Mouse (Mus musculus) layer of hippocampus, postnatal 36 days (tissue): Measurements from ENCODE around the gene Heatr6. TPM values are rescaled to one million over a fixed set of nuclear protein-coding genes. Genes with fewer than 3 reads are reported as not detected.

Source experiments
- DNase-seq, 2 experiments: peaks; one replicate each; pipeline ENCODE4 v3.0.0; 2022
- total RNA-seq, 2 experiments: library from RNA; stranded (reverse); gene quantifications; 2 replicates each; pipeline ENCODE4 v1.2.3; 2021

Heatr6 gene
- total RNA-seq, 2 experiments from 2014 or later: 15.8 to 17.7 TPM

DNA sequence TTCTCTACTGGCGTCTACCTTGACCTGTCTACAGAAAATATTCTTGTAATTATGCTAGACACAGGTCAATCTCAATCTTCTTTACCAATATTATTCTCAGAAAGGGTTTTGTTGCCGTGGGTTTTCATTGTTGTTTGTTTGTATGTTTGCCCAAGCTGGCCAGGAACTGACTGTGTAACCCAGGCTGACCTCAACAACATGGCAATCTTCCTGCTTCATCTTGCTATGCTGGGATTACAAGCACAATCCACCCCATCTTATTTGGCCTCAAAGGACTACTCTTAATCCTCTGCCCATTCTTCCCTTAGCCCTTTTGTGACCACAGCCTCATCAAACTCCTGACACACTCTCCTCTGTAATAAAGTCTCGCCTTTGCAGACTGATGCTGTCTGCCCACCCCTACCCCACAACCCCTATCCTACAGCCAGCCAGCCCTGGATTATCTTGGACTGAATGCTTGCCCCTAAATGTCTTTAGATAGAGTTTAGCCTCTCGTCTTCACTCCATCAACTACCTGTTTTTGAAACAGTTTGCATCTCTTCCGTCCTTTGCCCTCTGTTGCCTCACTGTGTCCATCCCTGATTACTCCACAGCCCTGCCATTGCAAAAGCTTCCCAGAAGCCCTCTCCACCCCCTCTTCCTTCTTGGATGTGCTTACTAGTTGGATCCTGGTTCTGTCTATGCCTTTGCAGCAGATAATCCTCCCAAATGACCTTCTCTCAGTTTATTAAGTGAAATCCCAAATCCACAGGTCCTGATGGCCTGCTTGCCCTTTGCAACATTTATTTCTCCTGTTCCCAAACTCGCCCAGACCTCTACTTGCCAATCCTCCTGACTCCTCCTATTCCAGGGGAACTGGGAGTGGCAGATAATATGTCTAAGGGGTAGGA is 5.9 kb upstream of the Heatr6 start:
- DNase-seq: no peak

GRCm38 (mm10) chr11:83754227-83754626 is 731 bp downstream of the Heatr6 start:
- DNase-seq: no peak

GRCm38 (mm10) chr11:83767306-83767705 is 13.8 kb downstream of the Heatr6 start:
- DNase-seq: no peak

GRCm38 (mm10) chr11:83768976-83769375 is 15.5 kb downstream of the Heatr6 start:
- DNase-seq: no peak

GRCm38 (mm10) chr11:83771014-83771413 is 17.5 kb downstream of the Heatr6 start:
- no peak for DNase-seq

GRCm38 (mm10) chr11:83772341-83772740 is 18.8 kb downstream of the Heatr6 start:
- DNase-seq: no peak

GRCm38 (mm10) chr11:83773691-83774090 is 20.2 kb downstream of the Heatr6 start:
- DNase-seq: no peak

DNA sequence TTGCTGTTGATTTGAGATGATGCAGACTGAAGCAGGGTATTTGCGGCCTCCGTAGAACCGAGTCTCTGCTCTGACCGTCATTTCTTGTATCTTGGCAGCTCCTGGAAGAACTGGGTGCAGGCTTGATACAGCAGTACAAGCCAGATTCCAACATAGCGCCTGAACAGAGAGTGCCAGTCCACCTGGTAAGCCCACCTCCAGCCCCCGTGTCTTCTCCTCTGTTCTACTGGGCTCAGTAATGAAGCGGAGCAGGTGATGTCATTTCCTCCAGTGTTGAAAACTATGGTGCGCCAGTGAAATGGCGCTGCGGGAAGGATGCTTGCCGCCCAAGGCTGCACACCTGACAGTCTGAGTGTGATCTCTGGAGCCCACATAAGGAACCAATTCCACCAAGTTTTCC is 20.8 kb downstream of the Heatr6 start:
- DNase-seq: no peak

DNA sequence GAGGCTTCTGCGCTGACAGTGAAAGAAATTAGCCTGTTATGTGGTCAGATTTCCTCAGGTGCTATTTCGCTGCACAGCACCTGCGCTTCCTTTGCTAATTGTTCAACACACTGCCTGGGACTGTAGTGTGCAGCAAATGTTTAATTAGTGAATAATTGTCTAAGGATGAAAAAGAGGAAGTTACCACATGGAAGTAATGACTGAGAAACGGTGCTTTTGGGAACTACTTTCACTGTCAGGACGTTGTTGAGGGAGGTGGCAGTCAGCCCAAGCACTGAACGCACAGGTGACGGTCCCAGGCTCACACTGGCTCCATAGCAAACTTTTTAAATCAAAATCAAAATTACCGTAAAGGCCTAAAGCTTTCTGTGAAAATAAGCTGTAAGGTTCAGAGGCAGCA is 23.3 kb downstream of the Heatr6 start:
- no peak for DNase-seq

GRCm38 (mm10) chr11:83783931-83784600 is 30.6 kb downstream of the Heatr6 start:
- DNase-seq: no peak

DNA sequence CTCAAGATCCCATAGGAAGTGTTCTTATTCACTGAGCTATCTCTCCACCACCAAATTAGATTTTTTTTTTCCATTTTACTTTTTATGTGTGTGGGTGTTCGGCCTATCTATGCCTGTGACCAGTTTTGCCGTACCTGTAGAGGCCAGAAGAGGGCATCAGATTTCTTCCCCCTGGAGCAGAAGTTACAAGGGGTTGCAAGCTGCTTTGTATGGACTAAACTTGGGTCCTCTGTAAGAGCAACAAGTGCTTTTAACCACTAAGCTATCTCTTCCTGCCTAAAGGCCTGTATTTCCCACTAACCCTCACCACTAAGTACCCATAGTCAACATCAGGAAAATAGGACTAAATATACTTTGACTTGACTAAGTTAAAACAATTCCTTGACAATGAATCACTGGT is 31.2 kb downstream of the Heatr6 start:
- DNase-seq: peak in 1 of 2 experiments; percentile 11

DNA sequence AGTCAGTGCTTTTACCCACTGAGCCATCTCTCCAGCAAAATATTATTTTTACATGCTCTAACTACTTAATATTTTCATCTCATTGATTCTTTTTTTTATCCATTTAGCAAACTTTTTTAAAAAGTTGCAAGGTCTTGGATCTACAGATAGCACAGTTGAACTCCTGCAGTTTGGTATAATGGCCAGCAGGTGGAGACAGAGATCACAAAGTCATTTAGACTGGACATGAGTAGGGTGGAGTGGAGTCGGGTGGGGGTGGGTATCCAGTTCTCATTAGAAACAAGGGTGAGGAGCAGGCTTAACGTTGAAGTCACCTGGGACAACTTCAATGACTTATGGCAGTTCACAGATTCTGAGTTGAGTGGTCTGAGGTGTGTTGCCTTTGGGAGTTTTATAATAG is 31.9 kb downstream of the Heatr6 start:
- peak in 1 of 2 experiments; percentile 24 for DNase-seq

GRCm38 (mm10) chr11:83786835-83787234 is 33.3 kb downstream of the Heatr6 start:
- no peak for DNase-seq

DNA sequence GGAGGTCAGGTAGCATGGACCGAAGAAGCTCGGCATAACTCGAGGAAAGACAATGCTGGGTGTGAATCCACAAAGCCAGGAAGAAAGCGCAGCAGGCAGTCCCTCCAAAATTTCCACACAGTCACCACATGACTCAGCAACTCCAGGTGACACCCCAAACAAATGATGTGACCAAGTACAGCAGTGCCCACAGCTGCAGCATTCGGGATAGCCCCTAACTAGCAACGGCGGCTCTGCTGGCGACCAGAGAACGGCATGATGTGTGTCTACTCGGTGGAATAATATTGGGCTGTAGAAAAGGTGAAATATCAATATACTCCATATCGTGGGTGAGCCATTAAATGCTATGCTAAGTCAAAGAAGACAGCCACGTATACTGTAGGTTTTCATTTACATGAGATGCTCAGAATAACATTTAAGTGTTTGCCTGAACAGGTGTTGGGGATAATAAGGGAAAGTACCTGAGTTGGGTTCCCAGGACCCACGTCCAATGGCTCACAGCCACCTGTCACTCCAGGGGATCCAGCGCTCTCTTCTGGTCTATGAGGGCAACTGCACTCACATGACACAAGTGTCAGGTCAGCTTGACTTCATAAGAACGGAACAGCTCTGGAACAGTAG is 34.0 kb downstream of the Heatr6 start:
- DNase-seq: no peak

DNA sequence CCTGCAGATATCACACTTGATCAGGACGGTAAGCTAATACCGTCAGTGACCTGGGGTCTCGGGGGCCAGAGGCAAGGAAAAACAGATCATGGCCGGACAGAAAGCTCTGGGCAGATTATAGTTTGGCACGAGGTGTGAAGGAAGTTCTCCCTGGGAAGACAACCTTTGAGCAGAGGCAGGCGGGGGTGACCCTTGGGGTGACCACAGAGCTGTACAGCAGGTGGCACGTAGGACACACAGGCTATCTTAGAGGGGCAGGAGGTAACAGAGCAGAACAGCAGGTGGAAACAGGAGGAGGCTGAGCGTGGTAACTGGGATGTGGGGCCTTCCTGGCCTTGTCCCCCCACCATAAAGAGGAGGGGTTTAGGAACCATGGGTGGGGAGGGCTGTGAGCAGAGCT is 34.8 kb downstream of the Heatr6 start:
- no peak for DNase-seq

DNA sequence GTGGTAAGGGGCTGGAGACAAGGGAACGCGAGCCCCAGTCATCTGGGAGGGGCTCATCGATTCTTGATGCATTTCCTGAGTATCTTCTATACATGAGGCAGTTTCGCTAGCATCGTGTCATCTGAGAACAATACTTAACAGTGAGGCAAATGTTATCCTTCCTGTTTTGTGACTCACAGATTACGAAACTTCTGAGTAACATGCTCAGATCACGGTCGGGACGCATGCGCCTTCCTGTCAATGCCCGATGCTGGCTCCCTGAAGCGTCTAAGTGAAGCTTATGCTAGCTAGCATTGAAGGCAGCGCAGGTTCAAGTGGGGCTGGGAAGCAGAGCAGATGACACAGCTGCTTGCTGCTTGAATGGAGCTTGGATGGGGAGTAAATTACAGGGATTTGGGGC is 35.8 kb downstream of the Heatr6 start:
- DNase-seq: peak; percentile 8 to 14

DNA sequence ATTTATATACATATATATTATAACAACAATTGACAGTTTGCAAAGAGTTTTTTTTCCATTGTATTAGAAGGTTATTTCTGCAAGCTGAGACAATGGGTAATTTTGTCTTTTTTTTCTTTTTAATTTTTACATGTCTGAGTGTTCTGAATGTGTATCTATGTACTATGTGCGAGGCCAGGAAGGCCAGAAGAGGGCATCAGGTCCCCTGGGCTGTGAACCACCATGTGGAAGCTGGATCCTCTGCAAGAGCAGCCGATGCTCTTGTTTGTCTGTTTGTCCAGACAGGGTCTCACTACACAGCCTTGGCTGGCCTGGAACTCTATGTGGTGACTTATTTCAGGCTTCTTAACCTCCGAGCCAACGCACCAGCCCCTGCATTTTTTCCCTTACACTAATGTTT is 37.6 kb downstream of the Heatr6 start:
- DNase-seq: no peak

DNA sequence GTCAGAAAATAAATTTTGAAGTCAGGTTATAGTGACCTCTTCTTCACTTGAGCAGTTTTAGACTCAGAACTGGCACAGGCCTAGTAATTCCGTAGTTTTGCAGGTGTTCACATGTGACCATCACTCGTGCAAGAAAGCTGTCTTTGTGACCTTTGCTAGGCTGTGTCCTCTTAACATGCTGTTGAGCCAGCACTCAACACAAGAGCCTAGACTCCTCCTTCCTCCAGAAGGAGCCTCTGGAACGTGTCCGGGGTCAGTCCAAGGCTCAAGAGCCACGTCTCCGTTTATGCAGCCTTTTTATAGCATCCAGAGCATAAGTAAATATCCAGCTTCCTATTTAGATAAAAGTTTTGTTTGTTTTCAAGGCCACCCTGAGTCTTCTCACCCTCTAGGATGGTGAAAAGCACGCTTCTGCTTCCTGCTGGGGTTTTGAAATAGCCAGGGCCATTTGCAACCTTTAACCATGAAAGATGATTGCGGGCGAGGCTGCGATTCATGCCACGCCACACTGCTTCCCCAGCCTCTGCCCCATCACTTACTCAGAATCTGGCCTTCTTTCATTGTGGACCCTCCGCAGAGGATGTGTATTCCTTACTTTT is 38.9 kb downstream of the Heatr6 start:
- DNase-seq: no peak

- no peak for DNase-seq
Observed at GRCm38 (mm10) chr11:83793264-83793663, 39.8 kb downstream of the Heatr6 start.

- DNase-seq: no peak
Observed at GRCm38 (mm10) chr11:83796112-83796511, 42.6 kb downstream of the Heatr6 start.

- DNase-seq: no peak
Observed at GRCm38 (mm10) chr11:83796980-83797608, 43.6 kb downstream of the Heatr6 start.

DNA sequence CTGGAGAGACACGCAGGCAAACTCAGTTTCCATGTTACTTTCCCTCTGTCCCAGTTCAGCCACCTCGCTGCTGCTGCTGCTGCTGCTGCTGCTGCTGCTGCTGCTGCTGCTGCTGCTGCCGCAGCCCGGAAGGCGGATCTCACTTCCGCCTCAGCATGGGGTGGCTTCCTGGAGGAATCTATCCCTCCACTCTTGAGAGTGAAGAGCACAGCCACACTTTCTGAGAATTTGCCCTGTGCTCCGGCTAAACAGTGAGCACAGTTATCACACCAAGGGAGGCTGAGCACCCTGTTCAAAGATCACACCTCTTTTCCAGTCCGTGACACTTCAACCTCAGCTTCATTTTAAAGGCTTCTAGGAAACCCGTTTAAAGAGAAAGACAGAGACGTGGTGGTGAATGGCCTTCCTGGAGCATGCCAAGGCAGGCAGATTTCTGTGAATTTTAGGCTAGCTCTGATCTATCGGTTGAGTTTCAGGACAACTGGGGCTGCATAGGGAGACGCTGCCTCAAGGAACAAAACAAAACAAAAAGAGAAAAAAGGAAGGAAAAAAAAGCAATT is 46.5 kb downstream of the Heatr6 start:
- DNase-seq: no peak
